Mouse (Mus musculus): ENCODE measurements around the gene Slc9a4. TPM values are rescaled to one million over a fixed set of nuclear protein-coding genes. Genes with fewer than 3 reads are reported as not detected.
"Not testable (repeated sequence)": the region's sequence is repeated elsewhere in the genome, so short reads cannot be mapped to it uniquely, and the experiment has no call there.

The Slc9a4 gene
- polyA plus RNA-seq, 1 experiment = not detected

- Histone ChIP-seq H3K36me3 (replicated peaks; ENCODE audit: low read length) (no peaks in the 10 kb centered on the region), H3K4me3 (replicated peaks) (no peak overlapping the region), H3K9me3 (no peaks in the 10 kb centered on the region), H3K27me3 (replicated peaks) (no peaks in the 10 kb centered on the region), H3K4me1 (no peaks in the 10 kb centered on the region)
- TF ChIP-seq GATA1 (IDR thresholded peaks at IDR 0.05; ENCODE audit: borderline replicate concordance, low read length) = no peak
- no peak for TF ChIP-seq FLI1 (IDR thresholded peaks at IDR 0.05; ENCODE audit: low read length)
These were observed 17.9 kb downstream of the Slc9a4 start for GRCm38 (mm10) chr1:40597822-40598221.

- not testable (repeated sequence) for H3K4me1 ChIP-seq; H3K36me3 ChIP-seq (replicated peaks; ENCODE audit: low read length); H3K9me3 ChIP-seq
These were observed 19.8 kb downstream of the Slc9a4 start for GRCm38 (mm10) chr1:40599661-40600060.

GRCm38 (mm10) chr1:40600394-40601327 is 20.8 kb downstream of the Slc9a4 start:
- no peak for TF ChIP-seq FLI1 (IDR thresholded peaks at IDR 0.05; ENCODE audit: low read length)
- no peak for TF ChIP-seq GATA1 (IDR thresholded peaks at IDR 0.05; ENCODE audit: borderline replicate concordance, low read length)
- Histone ChIP-seq H3K4me3 (replicated peaks) (no peak overlapping the region), H3K4me1 (no peaks in the 10 kb centered on the region), H3K27me3 (replicated peaks) (no peaks in the 10 kb centered on the region), H3K36me3 (replicated peaks; ENCODE audit: low read length) (no peaks in the 10 kb centered on the region), H3K9me3 (no peaks in the 10 kb centered on the region)

More at GRCm38 (mm10) chr1:40599661-40600060, 19.8 kb downstream of the Slc9a4 start:
- not testable (repeated sequence) for H3K27me3 ChIP-seq (replicated peaks); H3K4me3 ChIP-seq (replicated peaks)

GRCm38 (mm10) chr1:40601461-40601860 is 21.6 kb downstream of the Slc9a4 start:
- no peak overlapping the region for H3K4me3 ChIP-seq (replicated peaks)
- no peak for TF ChIP-seq GATA1 (IDR thresholded peaks at IDR 0.05; ENCODE audit: borderline replicate concordance, low read length)
- TF ChIP-seq FLI1 (IDR thresholded peaks at IDR 0.05; ENCODE audit: low read length) = no peak
- H3K4me1 ChIP-seq = no peaks in the 10 kb centered on the region
- H3K9me3 ChIP-seq = no peaks in the 10 kb centered on the region
- H3K36me3 ChIP-seq (replicated peaks; ENCODE audit: low read length) = no peaks in the 10 kb centered on the region
- no peaks in the 10 kb centered on the region for H3K27me3 ChIP-seq (replicated peaks)

- H3K27me3 ChIP-seq (replicated peaks) = no peaks in the 10 kb centered on the region
- TF ChIP-seq GATA1 (IDR thresholded peaks at IDR 0.05; ENCODE audit: borderline replicate concordance, low read length) (no peak), FLI1 (IDR thresholded peaks at IDR 0.05; ENCODE audit: low read length) (no peak)
- H3K4me1 ChIP-seq = no peaks in the 10 kb centered on the region
- H3K9me3 ChIP-seq = no peaks in the 10 kb centered on the region
- H3K4me3 ChIP-seq (replicated peaks) = no peak overlapping the region
- H3K36me3 ChIP-seq (replicated peaks; ENCODE audit: low read length) = no peaks in the 10 kb centered on the region
These were observed 33.3 kb downstream of the Slc9a4 start for GRCm38 (mm10) chr1:40613219-40613618.

- TF ChIP-seq FLI1 (IDR thresholded peaks at IDR 0.05; ENCODE audit: low read length) (no peak), GATA1 (IDR thresholded peaks at IDR 0.05; ENCODE audit: borderline replicate concordance, low read length) (no peak)
- H3K36me3 ChIP-seq (replicated peaks; ENCODE audit: low read length) = no peaks in the 10 kb centered on the region
- no peaks in the 10 kb centered on the region for H3K9me3 ChIP-seq
- peaks cover 2% of the 10 kb centered on the region for H3K27me3 ChIP-seq (replicated peaks)
- H3K4me3 ChIP-seq (replicated peaks) = no peak overlapping the region
- no peaks in the 10 kb centered on the region for H3K4me1 ChIP-seq
These were observed 39.2 kb downstream of the Slc9a4 start for GRCm38 (mm10) chr1:40619093-40619492.

GRCm38 (mm10) chr1:40619871-40620270 is 40.0 kb downstream of the Slc9a4 start:
- H3K4me1 ChIP-seq = no peaks in the 10 kb centered on the region
- H3K4me3 ChIP-seq (replicated peaks) = no peak overlapping the region
- no peaks in the 10 kb centered on the region for H3K9me3 ChIP-seq
- TF ChIP-seq GATA1 (IDR thresholded peaks at IDR 0.05; ENCODE audit: borderline replicate concordance, low read length) (no peak), FLI1 (IDR thresholded peaks at IDR 0.05; ENCODE audit: low read length) (no peak)
- H3K36me3 ChIP-seq (replicated peaks; ENCODE audit: low read length) = no peaks in the 10 kb centered on the region
- peaks cover 2% of the 10 kb centered on the region for H3K27me3 ChIP-seq (replicated peaks)

GRCm38 (mm10) chr1:40624954-40625353 is 45.1 kb downstream of the Slc9a4 start:
- H3K9me3 ChIP-seq = no peaks in the 10 kb centered on the region
- no peak overlapping the region for H3K4me3 ChIP-seq (replicated peaks)
- H3K36me3 ChIP-seq (replicated peaks; ENCODE audit: low read length) = no peaks in the 10 kb centered on the region
- TF ChIP-seq FLI1 (IDR thresholded peaks at IDR 0.05; ENCODE audit: low read length) (no peak), GATA1 (IDR thresholded peaks at IDR 0.05; ENCODE audit: borderline replicate concordance, low read length) (no peak)
- peaks cover 9% of the 10 kb centered on the region for H3K27me3 ChIP-seq (replicated peaks)
- no peaks in the 10 kb centered on the region for H3K4me1 ChIP-seq

GRCm38 (mm10) chr1:40626954-40627353 is 47.1 kb downstream of the Slc9a4 start:
- H3K27me3 ChIP-seq (replicated peaks) = peaks cover 9% of the 10 kb centered on the region
- no peaks in the 10 kb centered on the region for H3K36me3 ChIP-seq (replicated peaks; ENCODE audit: low read length)
- H3K9me3 ChIP-seq = no peaks in the 10 kb centered on the region
- no peaks in the 10 kb centered on the region for H3K4me1 ChIP-seq
- no peak overlapping the region for H3K4me3 ChIP-seq (replicated peaks)
- TF ChIP-seq GATA1 (IDR thresholded peaks at IDR 0.05; ENCODE audit: borderline replicate concordance, low read length) = no peak
- no peak for TF ChIP-seq FLI1 (IDR thresholded peaks at IDR 0.05; ENCODE audit: low read length)

- H3K4me3 ChIP-seq (replicated peaks) = no peak overlapping the region
- no peaks in the 10 kb centered on the region for H3K36me3 ChIP-seq (replicated peaks; ENCODE audit: low read length)
- H3K9me3 ChIP-seq = no peaks in the 10 kb centered on the region
- H3K4me1 ChIP-seq = peaks cover 4% of the 10 kb centered on the region; the same call in 1 of the 2 replicates
- no peak for TF ChIP-seq GATA1 (IDR thresholded peaks at IDR 0.05; ENCODE audit: borderline replicate concordance, low read length)
- no peak for TF ChIP-seq FLI1 (IDR thresholded peaks at IDR 0.05; ENCODE audit: low read length)
- H3K27me3 ChIP-seq (replicated peaks) = peaks cover 8% of the 10 kb centered on the region
These were observed 48.6 kb downstream of the Slc9a4 start for GRCm38 (mm10) chr1:40628443-40628842.

Measured in megakaryocyte, embryonic 14.5 days (primary cell).